Mouse (Mus musculus) gastrocnemius, postnatal 10 days (tissue): ENCODE data around the gene Pwp1. TPM values are rescaled to one million over a fixed set of nuclear protein-coding genes. Genes with fewer than 3 reads are reported as not detected.
"Not testable (repeated sequence)": the region's sequence is repeated elsewhere in the genome, so short reads cannot be mapped to it uniquely, and the experiment has no call there.

Source experiments
- DNase-seq: peaks from one replicate; pipeline ENCODE4 v3.0.0; 2021; ENCODE audit warnings: mixed read lengths
- long read RNA-seq, 2 experiments: library from polyadenylated mRNA; stranded (forward); transcript quantifications; one replicate each; pipeline ENCODE4 v2.0.0; 2021
- total RNA-seq, 2 experiments: library from RNA; stranded (reverse); gene quantifications; 2 replicates each; pipeline ENCODE4 v1.2.3; 2021

Gene Pwp1
- 10 to 100 TPM; 17.7 to 19.5 TPM for total RNA-seq
- long read RNA-seq, experiment 1, transcript Pwp1-201 (15 exons, 2,572 nt) = major isoform, 29 of 31 reads
- long read RNA-seq, experiment 1, partial matches to known transcripts = 1 of 31 reads
- long read RNA-seq, experiment 1, other reads (novel, unspliced or antisense) = 1 of 31 reads
- long read RNA-seq, experiment 2, transcript Pwp1-201 (15 exons, 2,572 nt) = major isoform, 26 of 27 reads
- long read RNA-seq, experiment 2, partial matches to known transcripts = 1 of 27 reads
- long read RNA-seq, experiment 2, other reads (novel, unspliced or antisense) = 0 of 27 reads

DNA sequence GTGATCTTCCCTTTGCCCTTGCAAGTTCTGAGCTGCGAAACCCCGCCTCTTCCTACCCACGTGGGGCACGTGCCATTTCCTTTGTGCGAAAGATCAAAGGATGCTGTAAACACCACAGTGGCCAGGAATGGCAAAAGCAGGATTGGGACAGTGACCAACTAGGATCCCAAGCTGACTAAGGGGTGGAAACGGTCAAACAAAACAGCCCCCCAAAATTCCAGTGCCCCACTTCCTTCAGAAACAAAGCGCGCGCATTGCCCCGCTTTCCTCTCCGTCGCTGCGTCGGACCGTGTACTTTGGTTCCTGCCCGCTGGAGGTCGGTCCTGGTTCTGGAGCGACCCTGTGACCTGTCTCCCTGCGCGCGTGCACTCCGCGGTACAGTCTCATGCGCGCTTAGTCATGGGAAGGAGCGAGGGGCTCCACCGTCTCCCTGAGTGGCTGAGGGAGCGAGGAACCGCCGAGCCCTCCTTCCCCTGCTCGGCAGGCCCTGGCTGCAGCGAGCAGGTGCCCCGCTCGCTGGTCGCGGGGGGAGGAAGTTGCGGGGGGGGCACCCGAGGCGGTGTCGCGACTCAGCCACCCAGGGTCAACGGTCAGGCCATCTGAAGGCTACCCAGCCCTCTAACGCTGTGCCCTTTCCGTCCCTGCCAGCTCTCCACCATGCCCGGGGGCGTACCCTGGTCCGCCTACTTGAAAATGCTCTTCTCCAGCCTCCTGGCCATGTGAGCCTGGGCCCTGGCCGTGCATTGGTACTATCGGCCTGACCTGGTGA is at the start of gene Pwp1:
TSS of gene Pwp1 (plus strand) at position 410 of the 769 bp plus-strand sequence.
- peak; percentile 14 for DNase-seq

DNA sequence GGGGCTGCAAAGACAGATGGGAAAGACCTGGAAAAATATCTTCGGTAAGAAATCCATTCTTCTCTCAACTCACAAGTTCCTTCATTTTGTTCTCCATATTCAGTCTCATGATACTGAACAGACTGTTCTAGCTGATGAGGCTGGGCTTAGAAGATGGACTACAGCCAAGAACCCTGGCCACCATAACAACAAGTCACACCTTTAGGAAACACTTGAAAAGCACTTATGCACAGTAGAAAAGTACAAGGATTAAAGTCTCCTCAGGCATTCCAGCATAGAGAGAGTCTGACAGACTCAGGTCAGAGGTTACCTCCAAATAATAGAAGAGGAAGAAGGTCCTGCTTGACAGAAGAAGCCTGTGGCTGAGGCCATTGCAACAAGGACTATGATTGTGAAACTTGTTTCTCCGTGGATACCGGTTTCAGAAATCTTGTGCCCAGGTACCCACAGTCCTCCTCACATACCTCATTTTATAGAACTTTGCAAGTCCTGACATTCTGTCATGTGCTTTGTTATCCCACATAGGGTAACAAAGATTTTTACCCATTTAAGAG is 7.1 kb upstream of the Pwp1 start:
- not testable (repeated sequence) for DNase-seq

DNA sequence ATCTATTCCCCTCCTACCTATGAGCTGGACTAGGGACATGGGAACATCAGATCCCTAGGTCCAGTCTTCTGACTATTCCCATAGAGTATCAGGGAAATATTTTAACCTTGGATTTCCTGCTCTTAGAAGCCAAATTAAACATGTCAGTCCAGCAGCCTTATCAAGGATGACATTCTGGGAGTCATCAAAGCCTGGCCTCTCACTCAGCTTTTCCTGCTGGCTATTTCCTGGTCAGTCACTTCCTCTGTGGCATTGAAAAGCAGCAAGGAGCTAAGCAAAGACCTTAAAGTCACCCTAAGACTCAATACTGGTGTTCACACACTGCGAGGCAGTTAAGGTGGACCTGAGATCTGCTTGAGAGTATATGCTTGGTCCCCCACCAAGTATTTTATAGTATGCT is 5.5 kb upstream of the Pwp1 start:
- DNase-seq = not testable (repeated sequence)

DNA sequence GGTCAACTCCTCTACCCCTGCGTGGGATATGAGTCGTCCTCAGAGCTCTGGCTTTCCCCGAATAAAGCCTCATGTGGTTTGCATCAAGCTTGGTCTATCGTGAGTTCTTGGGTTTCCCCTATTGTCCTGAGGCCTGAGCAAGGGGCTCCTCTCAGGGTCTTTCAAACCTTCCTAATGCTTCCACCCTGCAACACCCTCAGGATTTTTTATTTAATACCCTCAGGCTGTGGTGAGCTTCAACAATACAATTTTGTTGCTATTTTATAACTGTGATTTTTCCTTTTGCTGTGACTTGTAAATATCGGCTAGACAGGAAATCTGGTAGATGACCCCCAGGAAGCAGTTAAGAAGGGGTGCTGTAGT is 591 bp upstream of the Pwp1 start:
- not testable (repeated sequence) for DNase-seq

DNA sequence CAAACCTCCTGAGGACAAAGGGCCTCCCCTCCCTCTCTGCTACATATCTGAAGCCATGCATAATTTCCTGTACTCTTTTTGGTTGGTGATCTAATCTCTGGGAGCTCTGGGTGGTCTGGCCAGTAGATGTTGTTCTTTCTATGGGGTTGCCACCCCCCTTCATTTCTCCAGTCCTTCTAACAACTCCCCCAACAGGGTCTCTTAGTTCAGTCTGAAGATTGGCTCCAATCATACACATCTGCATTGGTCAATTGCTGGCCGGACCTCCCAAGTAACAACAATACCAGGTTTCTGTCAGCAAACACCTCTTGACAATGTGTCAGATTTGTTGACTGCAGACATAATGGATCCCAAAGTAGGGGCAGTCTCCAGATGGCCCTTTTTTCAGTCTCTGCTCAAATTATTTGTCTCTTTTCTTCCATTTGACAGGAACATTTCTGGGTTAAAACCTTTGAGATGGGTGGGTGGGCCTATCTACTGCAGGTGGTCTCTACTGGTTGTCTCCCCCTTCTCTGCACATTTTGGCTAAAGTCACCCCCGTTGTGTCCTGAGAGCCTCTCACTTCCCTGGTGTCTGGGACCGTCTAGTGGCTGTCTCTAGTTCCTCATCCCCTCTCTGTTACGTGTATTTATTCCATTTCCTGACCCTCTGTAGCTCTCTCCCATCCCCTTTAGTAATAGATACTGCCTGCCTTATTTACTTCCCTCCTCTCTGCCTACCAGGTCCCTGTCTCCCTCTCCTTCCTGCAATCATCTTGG is 17.0 kb downstream of the Pwp1 start:
- DNase-seq = no peak

DNA sequence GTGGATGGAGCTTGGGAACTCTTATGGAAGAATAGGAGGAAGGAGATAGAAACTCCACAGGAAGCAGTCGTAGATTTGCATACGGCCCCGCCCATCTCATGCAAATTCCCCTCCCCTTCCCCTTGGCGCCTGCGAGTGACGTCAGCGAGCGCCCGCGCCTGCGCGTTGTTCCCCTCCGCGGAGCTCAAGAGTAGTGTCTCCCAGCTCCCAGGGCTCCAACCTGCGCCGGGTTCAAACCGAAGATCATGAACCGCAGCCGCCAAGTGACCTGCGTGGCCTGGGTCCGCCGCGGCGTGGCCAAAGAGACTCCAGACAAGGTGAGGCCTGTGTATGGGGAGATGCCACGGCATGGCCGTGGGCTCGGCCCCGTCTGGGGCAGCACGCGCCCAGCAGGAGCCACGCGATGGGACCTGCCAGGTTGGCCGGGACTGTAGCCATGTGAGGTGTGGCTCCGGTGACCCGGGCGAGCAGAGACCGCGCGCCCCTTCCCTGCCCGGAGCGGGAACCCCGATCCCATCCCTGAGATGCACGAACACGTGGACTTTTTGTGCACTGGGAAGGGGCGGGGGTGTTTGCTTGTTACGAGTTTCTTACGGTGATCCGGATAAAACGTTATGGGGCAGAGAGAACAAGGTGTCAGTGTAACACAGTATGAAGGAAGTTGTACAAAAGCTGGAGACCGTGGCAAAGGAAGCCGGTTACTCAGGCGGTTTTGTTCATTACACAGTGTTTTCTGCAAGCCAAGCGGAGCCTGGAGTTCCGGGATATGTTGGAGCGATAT is 42.6 kb downstream of the Pwp1 start:
- DNase-seq = peak; percentile 95

DNA sequence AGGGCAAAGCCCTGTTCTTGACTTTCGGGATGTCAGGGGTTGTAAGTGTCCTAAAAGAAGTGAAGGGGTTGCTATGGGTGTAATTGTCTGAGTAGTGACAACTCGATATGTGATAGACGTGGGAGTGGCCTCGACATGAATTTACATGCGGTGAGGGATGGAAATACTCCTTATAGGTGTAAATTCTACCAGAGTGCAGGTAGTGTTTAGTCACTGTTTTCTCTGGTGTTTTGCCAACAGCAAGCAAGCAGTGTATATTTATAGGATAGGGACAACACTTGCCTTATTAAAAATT is 43.1 kb downstream of the Pwp1 start:
- no peak for DNase-seq

DNA sequence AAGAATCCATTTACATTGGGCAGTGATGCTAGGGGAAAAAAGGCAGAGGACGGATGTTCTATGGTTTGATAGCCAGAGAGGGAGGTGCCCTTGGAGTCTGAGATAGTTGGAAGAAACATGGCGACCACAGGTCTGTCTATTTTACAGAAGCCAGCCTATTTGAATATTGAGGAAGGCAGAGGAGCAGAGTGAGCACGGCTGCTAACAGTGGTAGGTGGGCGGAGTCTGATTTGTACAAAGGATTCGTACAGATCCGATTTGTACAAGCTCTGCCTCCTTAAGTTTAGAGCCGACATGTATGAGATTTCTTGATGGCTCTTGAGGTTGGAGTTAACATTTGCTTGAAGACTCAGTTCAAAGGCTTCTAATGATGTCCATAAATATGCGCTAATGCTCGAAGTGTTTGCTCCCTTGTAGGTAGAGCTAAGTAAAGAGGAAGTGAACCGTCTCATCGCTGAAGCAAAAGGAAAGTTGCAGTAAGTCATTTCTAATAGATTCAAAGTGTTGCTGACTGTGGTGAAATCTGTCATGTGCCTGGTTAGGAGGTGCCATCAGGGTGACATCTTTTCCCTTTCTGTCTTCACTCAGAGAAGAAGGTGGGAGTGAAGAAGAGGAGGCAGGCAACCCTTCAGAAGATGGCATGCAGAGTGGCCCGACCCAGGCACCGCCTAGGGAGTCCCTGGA is 44.7 kb downstream of the Pwp1 start:
- DNase-seq = no peak

DNA sequence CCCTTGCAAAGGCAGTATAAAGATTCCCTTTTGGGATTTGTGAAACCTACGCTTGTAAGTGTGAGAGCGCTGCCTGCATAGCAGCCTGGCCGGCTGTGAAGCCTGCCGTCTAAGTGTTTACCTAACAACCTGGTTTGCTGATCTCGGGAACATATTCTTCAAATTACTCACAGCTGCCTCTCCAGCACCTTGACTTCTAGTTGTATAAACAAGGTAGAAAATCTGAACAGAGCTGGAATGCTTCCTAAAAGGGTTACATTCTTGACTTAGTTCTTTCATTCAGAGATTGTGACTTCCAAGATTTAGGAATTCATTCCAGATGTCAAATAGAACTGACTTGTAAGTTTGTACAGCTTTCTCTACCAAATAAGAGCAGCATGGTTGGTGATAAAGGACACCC is 46.5 kb downstream of the Pwp1 start:
- no peak for DNase-seq

DNA sequence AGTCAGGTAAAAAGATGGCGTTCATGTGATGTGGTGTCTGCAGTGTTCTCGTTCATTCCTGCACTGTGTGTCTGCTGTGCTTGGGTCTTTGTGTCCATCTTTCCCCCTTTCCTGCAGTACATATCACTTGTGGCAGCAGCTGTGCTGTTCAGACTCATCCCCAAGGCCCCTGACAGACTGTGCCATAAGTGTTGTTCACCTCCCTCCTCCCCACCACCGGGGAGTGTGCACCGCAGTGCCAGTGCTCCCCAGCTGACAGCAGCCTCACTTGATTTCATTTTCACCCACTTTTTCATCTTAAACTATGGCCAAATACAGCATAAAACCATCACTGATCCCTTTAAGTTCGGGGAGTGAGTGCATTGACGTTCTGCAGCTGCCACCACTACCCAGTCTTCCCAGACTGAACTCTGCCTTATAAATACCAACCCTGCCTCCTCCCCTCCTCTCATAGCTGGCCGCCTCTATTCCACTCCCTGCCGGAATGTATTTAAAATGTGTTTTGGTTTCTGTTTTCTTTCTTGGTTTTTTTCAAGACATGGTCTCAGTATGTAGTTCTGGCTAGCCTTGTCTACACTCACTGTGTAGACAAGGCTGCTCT is 50.7 kb downstream of the Pwp1 start:
- DNase-seq = no peak

DNA sequence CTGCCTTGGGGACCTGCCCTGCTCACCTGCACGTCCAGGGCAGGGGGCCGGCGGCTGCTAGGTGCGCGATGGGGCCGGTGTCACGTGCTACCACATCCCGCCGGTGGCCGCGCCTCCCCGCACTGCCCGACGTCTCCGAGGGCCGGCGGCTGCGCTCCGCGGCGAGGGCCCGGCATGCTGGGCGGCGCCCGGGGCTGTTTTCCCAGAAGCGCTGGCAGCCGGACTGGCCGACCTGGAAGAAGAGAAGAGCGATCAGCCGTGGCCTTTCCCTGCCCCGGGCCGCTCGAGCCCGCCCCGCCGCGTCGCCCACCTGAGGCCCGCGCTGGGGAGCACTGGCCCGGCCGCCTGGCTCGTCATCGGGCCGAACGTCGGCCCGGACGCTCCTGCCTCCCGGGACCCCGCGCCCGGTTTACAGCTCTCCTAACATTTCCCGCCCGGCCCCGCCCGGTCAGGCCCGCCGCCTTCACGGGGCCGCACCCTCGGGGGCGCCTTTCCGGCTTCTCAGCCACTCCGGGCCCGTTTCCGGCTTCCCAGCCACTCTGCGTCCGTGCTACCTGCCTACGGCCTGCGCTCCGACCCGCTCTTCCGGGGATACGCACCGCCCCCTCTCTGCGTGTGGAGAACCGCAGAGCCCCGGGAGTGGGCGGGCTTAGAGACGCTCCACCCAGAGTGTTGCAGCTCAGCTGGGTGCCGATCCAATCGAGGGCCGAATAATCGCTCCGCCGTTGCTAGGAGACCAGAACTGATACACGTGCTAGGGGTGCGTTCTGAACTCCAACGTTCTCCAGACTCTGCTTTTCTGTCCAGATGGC is 87.4 kb downstream of the Pwp1 start, which contains the start of gene Prdm4:
TSS of gene Prdm4 (minus strand) at position 645 of the 812 bp plus-strand sequence.
- DNase-seq = peak; percentile 92

DNA sequence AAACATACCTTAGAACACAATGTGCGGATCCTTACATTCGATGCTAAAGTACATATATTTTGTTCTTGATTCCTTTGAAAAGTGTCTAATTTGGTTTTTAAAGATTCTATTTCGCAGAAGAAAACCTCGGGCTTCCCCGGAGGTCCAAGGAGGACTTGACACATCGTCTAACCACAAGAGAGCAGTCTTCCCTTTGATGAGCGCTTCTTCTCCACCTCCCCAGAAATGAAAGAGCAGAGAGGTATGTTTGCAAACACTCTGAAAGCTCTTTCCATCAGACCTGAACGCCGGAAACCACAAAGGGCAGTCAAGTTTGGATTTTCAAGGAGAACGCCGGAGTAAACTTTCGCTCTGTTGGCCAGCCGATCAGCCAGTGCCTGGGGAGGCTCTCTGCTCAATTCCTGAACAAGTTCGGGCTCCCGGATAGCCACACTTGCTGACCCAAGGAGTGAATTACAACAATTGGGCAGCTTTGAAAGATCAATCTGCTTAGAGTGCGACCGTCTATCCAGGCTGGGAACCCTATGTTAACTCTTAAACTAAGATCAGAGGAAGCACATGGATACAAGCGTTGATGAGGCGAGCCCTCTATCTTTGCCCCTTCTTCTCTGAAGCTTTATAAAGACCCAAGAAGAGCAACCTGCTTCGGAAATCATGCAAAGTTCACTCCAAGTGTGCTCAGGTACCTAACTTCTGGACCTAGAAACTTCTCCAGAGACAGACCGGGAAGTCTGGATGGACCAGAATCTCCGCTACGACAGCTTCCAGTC is 98.6 kb downstream of the Pwp1 start, which contains the start of gene Ascl4:
TSS of gene Ascl4 (plus strand) at position 6 of the 770 bp plus-strand sequence.
- DNase-seq = peak; percentile 10

DNA sequence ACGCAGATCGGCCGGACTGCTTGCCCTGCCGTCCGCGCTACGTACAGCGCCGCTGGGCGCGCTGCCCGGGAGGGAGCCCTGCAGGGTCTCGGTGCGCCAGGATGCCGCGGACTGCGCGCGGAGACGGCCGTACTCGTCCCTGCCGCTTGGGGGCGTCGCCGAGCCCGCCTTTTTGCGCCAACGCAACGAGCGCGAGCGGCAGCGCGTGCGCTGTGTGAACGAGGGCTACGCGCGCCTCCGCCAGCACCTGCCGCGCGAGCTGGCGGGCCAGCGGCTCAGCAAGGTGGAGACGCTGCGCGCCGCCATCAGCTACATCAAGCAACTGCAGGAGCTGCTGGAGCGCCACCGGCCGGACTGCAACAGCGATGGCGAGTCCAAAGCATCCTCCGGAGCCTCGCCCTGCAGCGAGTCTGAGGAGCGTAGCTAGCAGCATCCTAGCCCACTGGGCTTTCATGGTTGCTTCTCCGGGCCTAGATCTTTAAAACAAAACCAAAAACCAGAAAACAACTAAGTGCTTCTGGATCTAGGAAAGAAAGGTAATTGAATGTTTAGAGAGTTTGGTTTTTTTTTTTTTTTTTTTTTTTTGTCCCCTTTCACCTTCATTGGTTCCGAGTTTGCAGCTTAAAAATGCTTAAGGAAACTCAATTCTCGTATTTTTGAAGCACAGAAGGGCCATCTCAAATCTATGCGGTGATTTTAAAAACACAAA is 99.4 kb downstream of the Pwp1 start:
- peak; percentile 46 for DNase-seq

DNA sequence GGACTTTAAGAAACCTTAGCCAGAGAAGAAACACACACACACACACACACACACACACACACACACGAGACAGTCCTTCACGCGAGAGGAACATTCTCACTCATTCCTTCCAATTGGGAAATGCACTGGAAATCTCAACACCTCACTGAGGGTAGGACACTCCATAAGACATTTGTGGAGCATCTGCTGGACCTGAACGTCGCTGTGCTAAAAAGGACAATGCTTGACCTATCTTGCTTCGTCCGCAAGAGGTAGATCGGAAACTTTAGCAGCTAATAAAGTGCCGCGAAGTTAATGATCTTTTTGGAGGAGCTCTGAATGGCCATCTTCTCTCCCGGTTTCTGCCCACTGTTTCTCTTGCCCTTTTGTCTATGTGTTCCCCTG is 99.9 kb downstream of the Pwp1 start:
- DNase-seq = no peak

DNA sequence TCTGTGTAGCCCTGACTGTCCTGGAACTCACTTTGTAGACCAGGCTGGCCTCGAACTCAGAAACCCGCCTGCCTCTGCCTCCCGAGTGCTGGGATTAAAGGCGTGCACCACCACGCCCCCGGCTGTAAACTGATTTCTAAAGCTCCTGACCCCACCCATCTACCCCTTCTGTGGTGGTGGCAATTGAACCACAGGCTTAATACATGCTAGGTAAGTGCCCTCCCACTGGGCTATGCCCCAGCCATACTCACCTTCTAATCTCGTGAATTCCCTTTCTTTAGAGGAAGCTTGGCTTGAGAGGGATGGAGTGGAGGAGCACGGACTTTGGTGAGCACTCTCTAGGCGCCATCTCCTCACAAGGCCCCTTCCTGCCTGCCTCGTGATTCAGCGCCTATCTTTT is 100.7 kb downstream of the Pwp1 start:
- no peak for DNase-seq

DNA sequence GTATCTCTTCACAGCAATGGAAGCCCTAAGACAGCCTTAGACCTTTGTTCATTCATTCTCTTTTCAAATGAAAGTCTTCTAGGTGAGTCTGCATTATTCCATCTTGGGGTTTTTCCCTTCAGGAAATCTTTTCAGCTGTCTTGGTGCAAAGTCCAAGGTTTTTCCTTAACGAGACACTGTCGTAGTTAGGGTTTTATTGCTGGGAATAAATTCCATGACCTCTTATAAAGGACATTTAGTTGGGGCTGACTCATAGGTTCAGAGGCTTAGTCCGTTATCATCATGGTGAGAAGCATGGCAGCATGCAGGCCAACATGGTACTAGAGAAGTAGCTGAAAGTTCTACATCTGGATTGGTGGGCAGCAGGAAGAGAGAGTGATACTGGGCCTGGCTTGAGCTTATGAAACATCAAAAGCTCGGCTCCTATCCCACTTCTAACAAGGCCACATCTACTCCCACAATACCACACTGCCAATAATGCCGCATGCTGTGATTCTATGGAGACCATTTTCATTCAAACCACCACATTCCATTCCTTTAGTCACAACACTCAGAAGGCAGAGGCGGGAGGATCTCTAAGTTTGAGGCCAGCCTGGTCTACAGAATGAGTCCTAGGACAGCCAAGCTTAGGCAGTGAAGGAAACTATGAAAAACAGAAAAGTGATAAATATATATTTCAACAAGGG is 107.1 kb downstream of the Pwp1 start:
- DNase-seq = no peak
